Mouse (Mus musculus) kidney, embryonic 16.5 days (tissue): Measurements from ENCODE around the gene Zfp592. TPM values are rescaled to one million over a fixed set of nuclear protein-coding genes. Genes with fewer than 3 reads are reported as not detected.

Source experiments
- ATAC-seq: fragments of 200-750 bp; cut with Nextera tagmentation; 2 replicates; pipeline ENCODE4 v1.8.0; 2017; ENCODE audit warnings: moderate TSS enrichment; ENCODE audit not compliant: low FRiP score, low TSS enrichment
- H3K27ac ChIP-seq: fragments of 300-500 bp; sonication (generic); 2 replicates; pipeline ENCODE4 v1.5.1; 2014; ENCODE audit warnings: low read length
- H3K27me3 ChIP-seq: fragments of 300-500 bp; sonication (generic); 2 replicates; pipeline ENCODE4 v1.6.1; 2014; ENCODE audit warnings: low read length, control low read depth, mixed read lengths; ENCODE audit not compliant: insufficient read depth
- H3K36me3 ChIP-seq: fragments of 300-500 bp; sonication (generic); 2 replicates; pipeline ENCODE4 v1.6.1; 2014; ENCODE audit warnings: low read length, control low read depth, mixed read lengths; ENCODE audit not compliant: insufficient read depth
- H3K4me1 ChIP-seq: fragments of 300-500 bp; sonication (generic); 2 replicates; pipeline ENCODE4 v1.6.1; 2014; ENCODE audit warnings: low read length, control low read depth, mixed read lengths; ENCODE audit not compliant: insufficient read depth
- H3K4me2 ChIP-seq: fragments of 300-500 bp; sonication (generic); replicated peaks from 2 replicates; pipeline ENCODE4 v1.6.1; 2014; ENCODE audit warnings: low read depth, low read length
- H3K4me3 ChIP-seq: fragments of 300-500 bp; sonication (generic); 2 replicates; pipeline ENCODE4 v1.5.1; 2014; ENCODE audit warnings: mild to moderate bottlenecking, low read length
- H3K9ac ChIP-seq: fragments of 300-500 bp; sonication (generic); replicated peaks from 2 replicates; pipeline ENCODE4 v1.6.1; 2014; ENCODE audit warnings: low read length
- H3K9me3 ChIP-seq: fragments of 300-500 bp; sonication (generic); 2 replicates; pipeline ENCODE4 v1.6.1; 2016; ENCODE audit warnings: low read length, control low read depth
- WGBS: fragments of 180-500 bp; shearing (Covaris S2); extraction: QIAGEN DNeasy Blood & Tissue Kit; methylation state at CpG from one replicate; pipeline ENCODE4 v1.1.7; 2014; 5-methylcytosine and 5-hydroxymethylcytosine counted together
- polyA plus RNA-seq: library from polyadenylated mRNA; unstranded; fragments of >200 nt; fragmentation: Nextera tagmentation; extraction: Ambion mirVana; gene quantifications from 2 replicates; pipeline ENCODE4 v1.2.1, GENCODE M21; 2015

Gene Zfp592
- polyA plus RNA-seq, 1 experiment from 2014 or later = 12.0 TPM

DNA sequence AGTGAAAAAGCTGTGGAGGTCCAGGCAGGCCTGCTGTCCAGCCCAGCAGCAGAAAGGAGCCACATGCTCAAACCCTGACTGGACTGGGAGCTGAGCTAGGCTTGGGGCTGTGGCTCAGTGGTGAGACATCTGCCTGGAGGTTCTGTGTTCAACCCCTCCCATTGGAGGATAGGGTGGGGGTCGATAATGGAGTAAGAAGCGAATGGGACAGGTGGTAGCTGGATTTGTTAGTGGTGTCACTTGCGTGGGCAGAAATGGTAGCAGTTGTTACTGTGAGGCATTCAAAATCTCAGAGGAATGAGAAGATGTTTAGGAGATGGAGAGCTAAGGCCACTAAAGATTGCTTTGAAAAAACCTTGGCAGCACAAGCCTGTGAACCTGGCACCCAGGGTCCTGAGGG, 54.4 kb downstream of the Zfp592 start:
- Histone ChIP-seq H3K9me3 (no peaks in the 10 kb centered on the region), H3K9ac (no peak overlapping the region), H3K36me3 (peaks cover 10% of the 10 kb centered on the region; the same call in 1 of the 2 replicates), H3K27ac (no peak overlapping the region), H3K27me3 (no peaks in the 10 kb centered on the region), H3K4me2 (no peak overlapping the region), H3K4me3 (no peak overlapping the region), H3K4me1 (no peaks in the 10 kb centered on the region)
- no peak; the same call in 1 of the 2 replicates for ATAC-seq
- 92% methylated on average over 3 of the region's 3 CpGs for WGBS

DNA sequence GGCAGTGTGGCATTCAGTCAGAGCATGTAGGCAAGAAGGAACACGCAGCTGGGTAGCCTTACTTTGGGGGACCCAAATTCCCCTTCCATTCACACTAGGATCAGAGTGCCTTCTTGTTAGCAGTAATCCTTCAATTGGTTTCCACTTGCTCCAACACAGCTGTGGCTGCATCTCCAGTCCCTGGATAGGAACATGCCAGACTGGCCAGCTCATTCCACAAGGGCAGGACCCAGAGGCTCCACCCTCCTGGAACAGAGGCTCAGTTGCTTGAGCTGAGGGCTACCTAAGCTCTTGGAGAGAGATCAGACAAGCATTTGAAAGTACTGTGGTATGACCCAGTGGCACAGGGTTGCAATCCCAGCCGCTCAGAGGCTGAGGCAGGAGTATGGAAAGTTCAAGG, 55.0 kb downstream of the Zfp592 start:
- 73% methylated on average over 2 of the region's 2 CpGs for WGBS
- Histone ChIP-seq H3K4me3 (no peak overlapping the region), H3K9ac (no peak overlapping the region), H3K4me2 (no peak overlapping the region), H3K9me3 (no peaks in the 10 kb centered on the region), H3K36me3 (peaks cover 4% of the 10 kb centered on the region; the same call in 1 of the 2 replicates), H3K4me1 (no peaks in the 10 kb centered on the region), H3K27me3 (no peaks in the 10 kb centered on the region), H3K27ac (no peak overlapping the region)
- no peak for ATAC-seq

GRCm38 (mm10) chr7:81049966-81050365, 56.5 kb downstream of the Zfp592 start:
- Histone ChIP-seq H3K27me3 (no peaks in the 10 kb centered on the region), H3K4me1 (no peaks in the 10 kb centered on the region), H3K4me3 (no peak overlapping the region), H3K9ac (no peak overlapping the region), H3K36me3 (no peaks in the 10 kb centered on the region), H3K4me2 (no peak overlapping the region), H3K27ac (no peak overlapping the region), H3K9me3 (no peaks in the 10 kb centered on the region; the same call in 1 of the 2 replicates)
- WGBS = 74% methylated on average over 5 of the region's 5 CpGs
- ATAC-seq = no peak

- 55% methylated on average over 11 of the region's 11 CpGs for WGBS
- Histone ChIP-seq H3K4me3 (no peak overlapping the region), H3K4me2 (no peak overlapping the region), H3K4me1 (peaks cover 41% of the 10 kb centered on the region), H3K27ac (peak overlapping the region; percentile 63; the same call in 1 of the 2 replicates), H3K36me3 (no peaks in the 10 kb centered on the region), H3K9ac (no peak overlapping the region), H3K27me3 (no peaks in the 10 kb centered on the region), H3K9me3 (no peaks in the 10 kb centered on the region; the same call in 1 of the 2 replicates)
- peak; percentile 61; the same call in 1 of the 2 replicates for ATAC-seq
Measured at GRCm38 (mm10) chr7:81055709-81056370, 62.4 kb downstream of the Zfp592 start.

DNA sequence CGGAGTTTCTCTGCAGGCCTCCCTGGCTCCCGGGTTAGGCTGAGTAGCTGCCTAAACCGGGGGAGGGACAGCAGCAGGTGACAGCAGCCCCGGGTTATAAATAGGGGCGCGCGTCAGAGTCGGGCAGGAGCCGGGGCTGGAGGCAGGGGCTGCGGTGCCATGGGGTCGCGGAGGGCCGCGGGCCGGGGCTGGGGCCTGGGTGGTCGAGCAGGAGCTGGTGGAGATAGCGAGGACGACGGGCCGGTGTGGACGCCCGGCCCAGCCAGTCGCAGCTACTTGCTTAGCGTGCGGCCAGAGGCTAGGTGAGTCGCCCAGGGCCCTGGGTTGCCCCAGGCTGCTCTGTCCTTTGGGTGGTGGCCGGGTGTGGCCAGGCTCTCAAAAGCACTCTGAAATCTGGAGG, 64.0 kb downstream of the Zfp592 start, which contains the start of gene Alpk3:
TSS of gene Alpk3 (plus strand) at position 130 of the 400 bp plus-strand sequence.
- Histone ChIP-seq H3K27me3 (no peaks in the 10 kb centered on the region), H3K4me2 (peak within 1 kb of the TSS; percentile 27; the same call in 1 of the 2 replicates), H3K36me3 (no peaks in the 10 kb centered on the region), H3K9me3 (peaks cover 3% of the 10 kb centered on the region; the same call in 1 of the 2 replicates), H3K4me3 (no peak within 1 kb of the TSS), H3K27ac (no peak within 1 kb of the TSS), H3K9ac (peak within 1 kb of the TSS; percentile 13), H3K4me1 (peaks cover 41% of the 10 kb centered on the region)
- 29% methylated on average over 27 of the region's 27 CpGs for WGBS
- 0 out of 2 replicates have a peak, but pooled peaks have one; percentile 47 for ATAC-seq

- Histone ChIP-seq H3K36me3 (no peaks in the 10 kb centered on the region), H3K27me3 (no peaks in the 10 kb centered on the region), H3K4me3 (no peak overlapping the region), H3K9me3 (peaks cover 3% of the 10 kb centered on the region; the same call in 1 of the 2 replicates), H3K4me2 (no peak overlapping the region), H3K4me1 (peaks cover 41% of the 10 kb centered on the region), H3K27ac (no peak overlapping the region), H3K9ac (peak overlapping the region; percentile 13; the same call in 1 of the 2 replicates)
- 62% methylated on average over 6 of the region's 6 CpGs for WGBS
- 0 out of 2 replicates have a peak, but pooled peaks have one; percentile 22 for ATAC-seq
Measured at GRCm38 (mm10) chr7:81057901-81058711, 64.6 kb downstream of the Zfp592 start.

GRCm38 (mm10) chr7:81058712-81059154, 65.3 kb downstream of the Zfp592 start:
- no peak for ATAC-seq
- 23% methylated on average over 9 of the region's 9 CpGs for WGBS
- H3K36me3 ChIP-seq = no peaks in the 10 kb centered on the region
- H3K4me3 ChIP-seq = no peak overlapping the region
- no peak overlapping the region for H3K27ac ChIP-seq
- peaks cover 3% of the 10 kb centered on the region; the same call in 1 of the 2 replicates for H3K9me3 ChIP-seq
- no peak overlapping the region for H3K9ac ChIP-seq
- no peaks in the 10 kb centered on the region for H3K27me3 ChIP-seq
- no peak overlapping the region for H3K4me2 ChIP-seq
- peaks cover 41% of the 10 kb centered on the region for H3K4me1 ChIP-seq

GRCm38 (mm10) chr7:81059388-81059787, 65.9 kb downstream of the Zfp592 start:
- no peak overlapping the region for H3K4me2 ChIP-seq
- no peaks in the 10 kb centered on the region for H3K27me3 ChIP-seq
- WGBS = 52% methylated on average over 5 of the region's 5 CpGs
- no peak overlapping the region for H3K9ac ChIP-seq
- H3K4me3 ChIP-seq = no peak overlapping the region
- no peaks in the 10 kb centered on the region for H3K36me3 ChIP-seq
- H3K9me3 ChIP-seq = peaks cover 3% of the 10 kb centered on the region; the same call in 1 of the 2 replicates
- H3K4me1 ChIP-seq = peaks cover 41% of the 10 kb centered on the region
- H3K27ac ChIP-seq = no peak overlapping the region
- ATAC-seq = no peak

- no peak overlapping the region for H3K9ac ChIP-seq
- H3K4me2 ChIP-seq = no peak overlapping the region
- H3K36me3 ChIP-seq = no peaks in the 10 kb centered on the region
- 0 out of 2 replicates have a peak, but pooled peaks cover 3% of the 10 kb centered on the region for H3K9me3 ChIP-seq
- no peak for ATAC-seq
- no peak overlapping the region for H3K27ac ChIP-seq
- H3K4me3 ChIP-seq = no peak overlapping the region
- 90% methylated on average over 2 of the region's 2 CpGs for WGBS
- H3K27me3 ChIP-seq = no peaks in the 10 kb centered on the region
- peaks cover 38% of the 10 kb centered on the region for H3K4me1 ChIP-seq
Measured at GRCm38 (mm10) chr7:81060908-81061307, 67.4 kb downstream of the Zfp592 start.
